Mouse (Mus musculus) monocyte, adult 59 days (primary cell): Measurements from ENCODE around the gene Kntc1. TPM values are rescaled to one million over a fixed set of nuclear protein-coding genes. Genes with fewer than 3 reads are reported as not detected.

ENCODE experiments used
- total RNA-seq, 2 experiments: library from RNA; stranded (reverse); gene quantifications; one replicate each; pipeline ENCODE4 v1.2.4; 2023

Gene Kntc1
- 1 to 10 TPM; 1.1 to 2.3 TPM for total RNA-seq

DNA sequence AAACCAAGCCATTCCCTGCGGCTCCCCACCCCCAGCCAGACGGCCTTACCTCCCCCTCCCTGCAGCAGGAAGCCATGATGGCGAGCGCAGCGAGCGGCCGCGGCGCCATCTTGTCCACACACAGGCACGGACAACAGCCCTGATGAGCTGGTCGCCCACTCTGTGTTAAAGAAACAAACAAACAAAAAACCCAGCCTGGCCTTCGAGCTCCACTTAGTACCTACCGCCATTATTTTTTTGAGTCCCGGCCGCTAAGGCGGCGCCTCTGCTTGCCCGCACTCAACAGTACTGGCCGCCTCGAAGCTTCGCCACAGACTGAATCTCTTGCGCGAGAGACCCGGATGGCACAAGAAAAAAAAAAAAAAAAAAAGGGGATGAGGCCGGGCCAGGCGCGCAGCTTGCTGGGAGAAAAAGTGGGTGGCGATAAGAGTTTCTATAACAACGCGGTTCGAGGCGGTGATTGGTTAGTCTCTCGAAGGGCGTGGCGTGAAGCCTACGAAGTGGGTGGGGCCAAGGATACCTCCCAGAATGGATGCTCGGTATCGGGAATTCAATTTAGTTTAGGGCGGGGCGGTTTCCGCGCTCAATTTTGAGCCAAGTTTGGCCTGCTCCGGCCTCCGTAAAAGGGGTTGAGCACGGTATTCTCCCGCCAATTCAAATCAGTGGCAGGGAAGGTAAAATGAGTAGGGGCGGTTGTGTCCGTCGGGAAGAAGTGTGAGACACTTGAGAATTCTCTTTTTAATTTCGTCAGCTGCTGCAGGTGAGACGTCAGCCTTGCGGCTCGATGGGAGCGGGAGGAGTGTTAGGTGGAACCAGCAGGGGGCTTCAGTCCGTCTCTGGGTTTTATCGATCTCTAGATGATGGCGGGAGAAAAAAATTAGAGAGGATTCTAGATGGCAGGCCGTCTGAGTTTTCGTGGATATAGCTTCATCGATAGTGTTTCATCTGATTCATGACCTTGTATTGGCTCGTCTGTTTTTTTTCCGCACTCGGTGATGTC, at the start of gene Kntc1, which contains the start of gene Rsrc2:
Gene Kntc1, plus strand, starts transcription at position 652 of the 1,000 bp plus-strand sequence.
Gene Rsrc2, minus strand, starts transcription at position 350 of the 1,000 bp plus-strand sequence.

GRCm38 (mm10) chr5:123720328-123721311, 28.9 kb upstream of the Kntc1 start, which contains the start of gene Zcchc8:
Gene Zcchc8 (minus strand): TSS chr5:123721100.

DNA sequence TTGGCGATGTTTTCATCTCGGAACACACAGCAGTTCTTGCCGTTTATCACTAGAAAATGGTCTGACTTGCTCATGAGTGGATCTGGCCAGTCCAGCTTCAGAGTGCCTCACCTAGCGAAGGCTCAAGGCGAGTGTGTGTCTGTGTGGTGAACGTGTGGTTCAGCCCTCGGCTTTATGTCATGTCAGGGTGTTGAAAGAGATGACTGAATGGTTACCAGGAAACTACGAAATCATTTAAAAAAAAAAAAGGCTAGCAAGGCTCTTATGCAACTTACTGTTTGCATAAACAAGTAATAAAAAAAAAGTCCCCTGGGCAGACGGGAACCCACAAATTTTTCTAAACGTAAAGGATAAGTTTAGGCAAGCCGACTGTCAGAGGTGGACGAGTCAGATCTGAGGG, 115.8 kb downstream of the Kntc1 start, which contains the start of gene Hcar2:
Gene Hcar2, minus strand, starts transcription at position 135 of the 400 bp plus-strand sequence.

Other genes starting within 250 kb of the Kntc1 start
- not detected for gene B3gnt4, start 239.3 kb upstream of the Kntc1 start, total RNA-seq
- 10 to 100 TPM; 29.7 to 34.7 TPM for gene Diablo, start 225.5 kb upstream of the Kntc1 start, total RNA-seq
- 1 to 10 TPM; 1.9 to 3.2 TPM for gene Gm49027, start 224.2 kb upstream of the Kntc1 start, total RNA-seq
- 10 to 100 TPM; 41.2 to 49.1 TPM for gene Vps33a, start 176.7 kb upstream of the Kntc1 start, total RNA-seq
- 10 to 100 TPM; 94.8 to 97.0 TPM for gene Clip1, start 65.1 kb upstream of the Kntc1 start, total RNA-seq
- gene Zcchc8, start 28.6 kb upstream of the Kntc1 start, total RNA-seq, result 100 to 1,000 TPM in 1 of 2 experiments, 10 to 100 TPM in 1; 96.4 to 103 TPM
- 100 to 1,000 TPM; 165 to 192 TPM for gene Rsrc2, start 302 bp upstream of the Kntc1 start, total RNA-seq
- 10 to 100 TPM; 64.6 to 64.9 TPM for gene Hcar2, start 115.8 kb downstream of the Kntc1 start, total RNA-seq
- not detected for gene Hcar1, start 130.3 kb downstream of the Kntc1 start, total RNA-seq
- gene Denr, start 157.5 kb downstream of the Kntc1 start, total RNA-seq, result 10 to 100 TPM; 26.3 to 28.5 TPM
- 1 to 10 TPM in 1 of 2 experiments, not detected in 1; 1.1 TPM for gene Gm43518, start 177.7 kb downstream of the Kntc1 start, total RNA-seq
- gene Ccdc62, start 181.0 kb downstream of the Kntc1 start, total RNA-seq, result 1 to 10 TPM in 1 of 2 experiments, under 1 TPM in 1; 0.86 to 1.5 TPM
- 10 to 100 TPM in 1 of 2 experiments, 1 to 10 TPM in 1; 8.0 to 11.8 TPM for gene Hip1r, start 223.9 kb downstream of the Kntc1 start, total RNA-seq